Mouse (Mus musculus) gastrocnemius, postnatal 14 days (tissue): ENCODE data around the gene 4933430I17Rik. TPM values are rescaled to one million over a fixed set of nuclear protein-coding genes. Genes with fewer than 3 reads are reported as not detected.

Experiments
- DNase-seq: peaks from one replicate; pipeline ENCODE4 v3.0.0; 2021; ENCODE audit warnings: mixed read lengths
- intact Hi-C: fragments of 180-260 bp; cut with DNase I; formaldehyde crosslinking; loops from one replicate; pipeline ENCODE4 v1.15.1; 2025; ENCODE audit warnings: low total_unique reads
- total RNA-seq, 2 experiments: library from RNA; stranded (reverse); gene quantifications; 2 replicates each; pipeline ENCODE4 v1.2.3; 2021

The 4933430I17Rik gene
- total RNA-seq, 2 experiments from 2014 or later: 0.33 to 0.45 TPM

DNA sequence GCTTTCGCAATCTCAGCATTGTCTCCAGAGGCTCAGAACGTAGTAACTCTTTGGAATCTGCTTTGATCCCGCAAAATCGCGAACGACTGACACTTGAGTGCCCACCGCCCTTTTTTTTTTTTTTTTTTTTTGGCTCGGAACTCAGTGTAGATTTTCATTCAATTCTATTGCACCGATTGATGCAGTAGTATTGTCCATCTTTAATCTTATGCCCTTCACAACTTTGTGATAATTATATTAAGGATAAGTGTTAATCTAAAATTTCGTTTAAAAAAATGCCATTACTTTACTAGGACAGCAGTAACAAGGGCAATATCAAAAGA is 281 bp downstream of the 4933430I17Rik start:
- DNase-seq: no peak

DNA sequence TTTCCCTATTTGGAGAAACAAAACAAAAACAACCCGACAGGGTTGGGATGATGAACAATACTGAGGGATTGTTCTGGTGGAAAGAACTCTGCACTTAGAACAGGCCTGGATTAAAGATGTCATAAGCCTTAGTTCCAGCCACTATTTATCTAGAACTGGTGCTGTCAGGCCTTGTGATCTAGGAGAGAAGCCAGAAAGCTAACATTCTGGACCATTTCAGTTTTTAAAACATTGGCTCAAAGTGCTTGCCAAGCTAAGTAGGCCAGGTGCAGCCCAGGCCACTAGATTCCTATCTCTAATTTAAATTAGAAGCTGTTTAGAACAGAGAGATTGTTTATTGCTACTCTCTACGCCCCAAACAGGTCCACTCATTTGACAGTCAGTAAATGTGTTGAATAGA is 1.1 kb downstream of the 4933430I17Rik start:
- intact Hi-C loops: no loop called here
- DNase-seq: no peak

More for the DNA sequence above, 281 bp downstream of the 4933430I17Rik start:
- intact Hi-C loops: no loop called here

DNA sequence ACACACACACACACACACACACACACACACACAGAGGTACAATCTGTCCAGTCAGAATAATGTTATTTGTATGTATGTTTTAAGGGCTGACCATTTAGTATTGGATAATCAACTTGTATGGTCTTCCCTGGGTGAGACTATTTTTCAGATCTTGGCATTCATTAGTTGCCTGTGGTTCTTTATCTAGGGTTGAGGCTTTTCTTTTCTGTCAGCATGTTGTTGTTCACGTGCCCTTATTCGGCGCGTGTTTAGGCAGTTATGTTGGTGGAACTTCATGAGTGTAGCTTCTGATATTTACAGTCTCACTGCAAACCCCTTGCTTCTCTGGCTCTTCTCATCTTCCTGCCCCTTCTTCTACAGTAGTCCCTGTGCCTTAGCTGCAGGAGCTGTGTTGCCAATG is 2.5 kb downstream of the 4933430I17Rik start:
- DNase-seq: no peak
- intact Hi-C loops: no loop called here

DNA sequence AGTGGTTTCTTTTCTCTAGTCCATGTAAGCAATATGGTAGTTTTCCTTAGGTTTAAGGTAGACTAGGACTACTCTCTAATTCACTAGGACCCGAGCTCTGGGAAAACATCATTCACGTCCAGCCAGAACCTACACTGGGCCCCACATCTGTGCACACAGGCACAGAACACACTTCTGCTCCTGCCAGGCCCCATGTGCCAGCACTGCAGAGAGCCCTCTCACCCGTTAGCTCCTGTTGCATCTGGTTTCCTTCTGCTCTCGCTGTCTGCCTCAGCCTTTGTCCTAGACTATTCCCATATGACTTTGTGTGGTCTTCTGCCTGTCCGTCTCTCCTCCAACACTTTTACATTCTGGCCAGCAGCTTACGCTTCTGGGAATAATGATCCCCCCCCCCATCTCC is 8.6 kb downstream of the 4933430I17Rik start:
- intact Hi-C loops: no loop called here
- no peak for DNase-seq

DNA sequence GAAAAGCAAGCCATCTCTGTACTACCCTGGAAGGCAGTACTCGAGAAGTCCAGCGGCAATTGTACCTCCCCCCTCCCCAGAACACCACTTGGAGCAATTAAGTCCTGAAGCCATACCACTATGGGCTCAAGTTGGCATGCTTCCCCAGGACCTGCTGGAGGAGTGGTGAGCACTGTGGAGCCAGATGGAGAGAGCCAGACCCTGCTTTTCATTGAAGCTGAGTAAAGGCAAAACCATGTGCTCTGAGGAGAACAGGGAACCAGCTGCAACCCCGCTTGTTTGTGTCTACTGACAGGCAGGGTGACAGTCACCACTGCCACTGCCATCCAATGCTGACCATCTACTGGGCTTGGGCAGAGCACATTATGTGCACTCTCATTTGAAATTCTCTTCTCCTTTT is 16.6 kb downstream of the 4933430I17Rik start:
- no peak for DNase-seq
- intact Hi-C loops: no loop called here

DNA sequence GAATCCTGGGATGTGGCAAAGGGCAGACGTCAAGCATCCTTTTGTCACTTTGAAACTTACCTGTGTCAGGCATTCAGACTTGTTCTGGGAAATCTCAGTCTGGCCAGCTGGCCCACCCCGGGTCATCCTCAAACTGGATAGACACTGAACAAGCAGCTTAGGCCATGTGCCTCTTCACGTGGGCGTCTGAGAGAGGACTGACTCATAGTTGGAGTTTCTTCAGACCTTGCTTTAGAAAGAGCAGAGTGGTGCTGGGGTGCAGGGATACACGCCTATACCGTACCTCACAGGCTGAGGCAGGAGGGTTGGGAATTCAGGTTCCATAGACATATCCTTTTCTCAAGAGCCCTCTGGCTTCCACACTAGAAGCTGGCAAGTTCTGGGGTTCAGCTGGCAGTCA is 18.6 kb downstream of the 4933430I17Rik start:
- intact Hi-C loops: no loop called here
- DNase-seq: no peak

DNA sequence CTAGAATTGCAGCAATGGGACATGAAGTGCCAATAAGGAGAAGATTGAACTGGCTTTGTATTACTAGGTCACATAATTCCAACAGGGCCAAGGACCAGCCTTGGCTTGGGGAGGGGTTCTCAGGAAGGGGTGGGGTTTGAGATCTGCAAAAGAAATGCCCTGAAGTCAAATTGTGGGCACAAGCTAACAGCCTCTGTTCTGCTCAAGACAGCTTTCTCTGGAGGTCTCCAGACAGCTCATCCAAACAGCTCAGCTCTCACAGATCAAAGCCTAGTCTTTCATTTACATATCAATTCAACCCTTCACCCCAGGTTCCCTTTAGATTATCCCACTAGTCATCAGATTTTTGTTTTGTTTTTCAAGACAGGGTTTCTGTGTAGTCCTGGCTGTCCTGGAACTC is 19.6 kb downstream of the 4933430I17Rik start:
- no peak for DNase-seq
- intact Hi-C loops: no loop called here

DNA sequence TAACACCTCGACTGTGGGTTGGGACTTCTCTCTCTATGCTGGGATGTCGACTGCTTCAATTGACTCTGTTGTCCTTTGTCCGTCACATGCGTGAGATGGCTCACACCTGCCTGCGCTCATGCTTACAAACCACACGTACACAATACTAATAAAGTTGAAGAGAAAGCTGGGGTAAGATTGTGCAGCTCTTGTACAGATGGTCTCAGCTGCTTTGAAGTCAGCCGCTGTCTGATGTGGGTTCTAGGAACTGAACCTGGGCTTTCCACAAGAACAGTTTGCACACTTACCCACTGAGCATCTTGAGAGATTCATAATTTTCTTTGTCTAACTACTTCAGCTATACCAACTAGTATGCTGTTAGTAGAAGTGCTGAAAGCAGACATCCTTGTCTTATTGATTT is 26.8 kb downstream of the 4933430I17Rik start:
- no peak for DNase-seq
- intact Hi-C loops: no loop called here

DNA sequence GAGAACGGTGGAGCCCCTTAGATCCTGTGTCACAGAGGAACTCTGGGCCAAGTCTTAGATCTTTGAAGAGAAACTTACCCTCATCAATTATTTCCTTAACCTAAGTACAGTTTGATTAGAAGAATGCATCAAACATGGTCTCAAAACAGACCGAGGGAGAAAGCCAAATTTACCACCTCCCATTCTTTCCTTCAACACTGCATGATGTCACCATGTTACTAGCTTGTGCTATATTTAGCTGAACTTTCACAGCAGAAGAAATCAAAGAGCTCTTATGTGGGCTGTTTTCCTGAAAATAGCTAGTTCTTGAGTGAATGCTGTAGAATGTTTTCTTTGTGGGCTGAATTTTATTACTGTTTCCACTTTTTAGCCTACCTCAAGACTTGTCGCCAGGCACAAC is 32.3 kb downstream of the 4933430I17Rik start:
- no peak for DNase-seq
- intact Hi-C loops: no loop called here

DNA sequence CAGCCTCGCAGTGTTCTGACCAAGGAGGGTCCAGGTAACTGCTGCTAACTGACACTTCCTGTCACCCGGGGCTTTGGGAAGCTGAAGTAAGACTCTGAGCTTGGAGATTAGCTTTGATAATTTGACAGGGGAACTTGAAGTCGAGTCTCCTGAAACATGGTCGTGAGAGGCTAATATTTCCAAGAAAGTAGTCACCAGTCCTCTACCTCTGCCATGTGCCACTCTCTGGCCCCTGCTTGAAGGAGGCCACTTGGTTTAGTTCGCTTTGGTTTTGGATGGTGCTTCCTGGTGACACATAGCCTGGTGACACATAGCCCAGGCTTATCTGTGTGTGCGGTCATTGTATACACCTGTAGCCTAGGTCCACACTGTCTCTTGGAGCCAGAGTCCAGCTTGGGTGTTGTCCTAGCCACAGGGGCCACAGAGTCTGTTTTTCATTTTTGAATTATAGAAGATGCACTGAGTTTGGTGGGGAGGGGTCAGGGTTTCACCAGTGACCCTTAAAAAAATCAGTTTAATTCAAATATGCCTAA is 34.7 kb downstream of the 4933430I17Rik start, which contains the start of gene Rgs3:
TSS of gene Rgs3 (plus strand) at position 51 of the 533 bp plus-strand sequence.
- no peak for DNase-seq
- intact Hi-C loops: loop anchor here (2.0 to 5.0 kb wide), 2 partner anchors 135 to 202 kb away; no protein-coding TSS in a partner anchor

DNA sequence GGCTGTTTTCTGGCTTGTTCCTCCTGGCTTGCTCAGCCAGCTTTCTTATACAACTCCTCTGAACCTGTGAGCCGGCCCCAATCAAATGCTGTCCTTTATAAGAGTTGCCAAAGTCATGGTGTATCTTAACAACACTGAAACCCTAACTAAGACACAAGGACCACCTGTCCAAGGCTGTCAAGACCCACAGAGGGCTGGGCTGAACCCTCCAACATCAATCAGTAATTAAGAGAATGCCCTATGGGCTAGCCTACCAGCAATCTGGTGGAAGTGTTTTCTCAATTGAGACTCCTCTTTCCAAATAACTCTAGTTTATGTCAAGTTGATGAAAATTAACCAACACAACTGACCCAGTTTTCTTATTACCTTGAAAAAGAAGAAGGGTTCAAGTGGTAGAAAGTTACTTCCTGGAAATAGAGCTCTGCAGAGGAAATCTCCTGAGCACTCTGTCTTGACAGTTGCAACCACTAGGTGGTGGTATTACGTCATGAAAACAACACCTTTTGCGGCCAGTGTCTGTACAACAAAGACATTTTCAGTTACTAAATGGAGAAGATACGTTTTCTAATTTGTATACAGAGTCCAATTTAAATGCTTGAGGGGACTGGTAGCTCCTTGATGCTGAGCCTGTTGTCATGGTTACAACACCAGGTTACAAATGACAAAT is 35.9 kb downstream of the 4933430I17Rik start:
- intact Hi-C loops: loop anchor here (2.0 to 5.0 kb wide), 2 partner anchors 134 to 201 kb away; no protein-coding TSS in a partner anchor
- peak; percentile 52 for DNase-seq

DNA sequence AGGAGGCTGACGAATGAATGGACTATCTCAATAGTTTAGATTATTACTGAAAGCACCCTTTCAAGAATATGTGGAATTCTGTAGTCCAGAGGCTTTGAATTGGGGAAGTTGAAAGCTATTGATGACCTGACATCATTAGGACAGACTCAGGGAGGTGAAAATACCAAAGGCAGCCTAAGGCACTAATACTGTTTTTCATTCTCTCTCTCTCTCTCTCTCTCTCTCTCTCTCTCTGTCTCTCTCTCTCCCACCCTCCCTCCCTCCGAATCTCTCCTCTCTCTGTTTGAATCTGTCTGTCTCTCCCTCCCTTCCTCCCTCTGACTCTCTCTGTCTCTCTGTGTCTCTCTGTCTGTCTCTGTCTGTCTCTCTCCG is 36.4 kb downstream of the 4933430I17Rik start:
- intact Hi-C loops: loop anchor here (2.0 to 5.0 kb wide), 2 partner anchors 133 to 201 kb away; no protein-coding TSS in a partner anchor
- no peak for DNase-seq

DNA sequence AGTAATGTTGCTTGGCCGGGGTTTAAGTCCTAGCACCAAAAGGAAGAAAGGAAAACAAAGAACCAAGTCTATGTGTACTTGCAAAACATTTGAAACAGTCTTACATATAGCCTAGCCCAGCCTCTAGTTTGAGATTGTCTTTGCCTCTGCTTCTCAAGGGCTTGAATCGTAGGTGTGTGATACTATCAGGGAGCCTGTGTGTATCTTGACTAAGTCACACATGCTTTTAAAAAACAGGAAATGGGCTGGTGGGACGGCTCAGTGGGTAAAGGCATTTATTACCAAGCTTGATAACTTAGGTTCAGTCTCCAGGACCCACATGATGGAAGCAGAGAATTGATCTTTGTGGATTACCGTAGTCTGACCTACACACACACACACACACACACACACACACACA is 36.8 kb downstream of the 4933430I17Rik start:
- no peak for DNase-seq
- intact Hi-C loops: loop anchor here (5.0 kb wide), 1 partner anchor 200 kb away; no protein-coding TSS in a partner anchor

DNA sequence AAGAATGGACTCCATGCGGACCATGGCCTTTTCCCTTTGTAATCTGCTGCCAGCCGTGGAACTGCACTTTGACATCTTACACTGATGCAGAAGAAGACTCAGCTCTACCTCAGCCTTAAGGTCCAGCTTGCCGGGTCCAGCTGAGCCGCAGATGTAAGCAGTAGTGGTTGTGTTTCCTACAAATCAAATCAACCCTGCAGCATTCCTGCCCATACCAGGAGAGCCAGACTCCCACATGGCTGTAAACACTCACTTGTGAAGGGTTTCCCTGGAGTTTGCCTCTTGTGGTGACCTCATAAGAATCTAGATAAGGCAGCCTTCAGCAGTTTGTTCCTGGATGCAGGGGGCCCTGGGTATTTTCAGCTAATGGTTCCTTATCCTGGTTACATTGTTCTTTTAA is 41.4 kb downstream of the 4933430I17Rik start:
- no peak for DNase-seq
- intact Hi-C loops: no loop called here

DNA sequence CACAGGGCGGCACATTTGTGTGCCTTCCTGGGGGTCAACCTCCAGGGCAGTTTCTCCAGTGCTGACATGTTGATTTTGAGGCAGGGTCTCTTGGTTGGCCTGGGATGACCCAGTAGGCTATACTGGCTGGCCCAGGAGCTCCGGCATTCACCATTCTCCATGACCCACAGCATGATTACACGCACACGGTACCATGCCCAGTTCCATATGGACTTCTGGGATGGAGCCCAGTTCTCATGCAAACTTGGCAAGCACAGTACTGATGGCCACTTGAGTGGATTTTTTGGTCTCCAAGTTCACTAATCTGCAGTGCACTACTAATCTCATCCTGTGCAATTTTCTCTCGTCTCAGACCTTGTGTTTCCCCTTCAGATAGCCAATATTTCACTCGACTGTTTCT is 42.5 kb downstream of the 4933430I17Rik start:
- DNase-seq: no peak
- intact Hi-C loops: no loop called here

DNA sequence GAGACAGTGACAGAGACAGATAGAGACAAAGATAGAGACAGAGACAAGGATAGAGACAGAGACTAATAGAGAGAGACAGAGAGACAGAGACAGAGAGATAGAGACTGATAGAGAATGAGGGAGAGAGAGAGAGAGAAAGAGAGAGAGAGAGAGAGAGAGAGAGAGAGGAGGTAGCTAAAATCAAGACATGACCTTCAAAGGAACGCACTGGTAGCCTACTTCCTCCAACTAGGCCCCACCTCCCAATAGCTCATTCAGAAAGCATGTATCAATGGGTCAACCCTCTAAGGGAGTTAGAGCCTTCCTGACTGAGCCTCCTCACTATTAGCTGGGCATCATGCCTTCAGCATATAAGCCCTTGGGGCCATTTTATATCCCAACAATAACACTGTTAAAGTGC is 43.2 kb downstream of the 4933430I17Rik start:
- intact Hi-C loops: no loop called here

DNA sequence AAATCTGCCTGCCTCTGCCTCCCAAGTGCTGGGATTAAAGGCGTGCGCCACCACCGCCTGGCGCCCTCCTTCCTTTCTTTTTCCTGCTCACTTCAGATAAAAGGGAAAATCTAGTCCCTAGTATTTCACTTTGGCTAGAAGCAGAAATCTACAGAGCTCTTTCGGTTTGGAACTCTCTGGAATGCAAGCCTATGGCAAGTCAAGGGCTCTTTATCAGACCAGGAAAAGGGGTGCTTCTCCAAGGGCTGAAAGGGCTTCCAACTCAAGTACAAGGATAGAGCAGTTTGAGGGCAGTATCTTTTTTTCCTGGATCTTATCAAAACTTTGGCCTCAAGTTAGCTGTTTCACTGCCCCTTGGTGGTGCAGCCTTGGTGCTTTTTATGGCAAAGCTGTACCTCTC is 44.4 kb downstream of the 4933430I17Rik start:
- intact Hi-C loops: no loop called here
- no peak for DNase-seq

More for the DNA sequence above, 43.2 kb downstream of the 4933430I17Rik start:
- DNase-seq: no peak

DNA sequence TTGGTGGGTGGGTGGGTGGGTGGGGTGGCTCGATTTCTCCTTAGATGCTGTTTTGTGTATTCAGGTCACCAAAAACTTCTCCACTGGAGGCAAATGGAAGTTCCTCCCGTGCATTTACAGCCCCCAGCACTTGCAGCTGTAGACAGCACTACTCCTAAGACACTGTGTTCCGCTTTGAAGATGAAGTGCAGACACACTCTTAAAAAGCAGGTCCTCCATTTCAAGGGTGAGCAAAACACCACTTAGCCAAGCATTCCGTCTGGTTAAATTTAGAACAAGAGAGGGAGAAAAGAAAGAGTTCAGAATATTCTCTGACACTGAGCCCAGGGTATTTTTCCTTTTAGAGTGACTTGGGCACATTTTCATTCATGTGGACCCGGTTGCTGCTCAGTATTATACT is 44.9 kb downstream of the 4933430I17Rik start:
- DNase-seq: no peak
- intact Hi-C loops: no loop called here

DNA sequence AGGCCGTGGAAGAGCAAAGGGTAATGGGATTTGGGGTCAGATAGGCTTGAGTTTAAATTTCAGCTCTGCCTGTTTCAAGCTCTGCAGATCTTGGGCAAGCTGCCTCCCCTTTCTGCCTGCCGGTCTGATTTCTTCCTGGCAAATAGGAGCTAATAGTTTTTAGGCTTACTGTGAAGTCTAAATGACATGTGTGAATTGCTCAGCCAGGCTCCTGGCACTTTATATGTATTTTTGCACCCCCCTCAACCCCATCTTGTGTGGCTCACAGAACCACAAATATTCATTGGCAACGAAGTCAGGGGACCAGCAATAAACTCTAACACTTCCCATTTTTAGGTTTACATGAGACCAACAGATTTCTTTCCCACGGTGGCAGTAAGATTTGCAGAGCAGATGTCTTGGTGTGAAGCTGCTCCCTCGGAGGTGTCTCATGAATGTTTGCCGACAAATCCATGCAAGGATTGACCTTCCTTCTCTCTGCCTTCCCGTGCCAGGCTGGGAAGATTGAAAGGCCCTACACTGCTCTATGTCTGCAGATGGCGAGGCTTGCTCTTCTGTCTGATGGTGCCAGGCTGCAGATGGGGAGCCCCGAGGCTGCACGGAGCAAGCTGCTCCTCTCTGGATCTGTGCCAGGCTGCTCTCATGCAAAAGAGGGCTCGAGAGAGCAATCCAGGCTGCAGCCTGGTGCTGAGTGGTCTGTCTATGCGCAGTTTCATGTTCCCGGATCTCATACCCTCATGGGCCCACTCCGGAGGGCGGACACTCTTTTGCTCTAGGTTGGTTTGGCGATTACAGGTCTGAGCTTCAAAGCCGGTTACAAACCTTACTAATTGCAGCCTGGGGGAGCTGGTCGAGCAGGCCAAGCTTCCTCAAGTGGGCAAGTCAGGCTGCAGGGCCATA is 57.4 kb downstream of the 4933430I17Rik start:
- DNase-seq: no peak
- intact Hi-C loops: no loop called here

DNA sequence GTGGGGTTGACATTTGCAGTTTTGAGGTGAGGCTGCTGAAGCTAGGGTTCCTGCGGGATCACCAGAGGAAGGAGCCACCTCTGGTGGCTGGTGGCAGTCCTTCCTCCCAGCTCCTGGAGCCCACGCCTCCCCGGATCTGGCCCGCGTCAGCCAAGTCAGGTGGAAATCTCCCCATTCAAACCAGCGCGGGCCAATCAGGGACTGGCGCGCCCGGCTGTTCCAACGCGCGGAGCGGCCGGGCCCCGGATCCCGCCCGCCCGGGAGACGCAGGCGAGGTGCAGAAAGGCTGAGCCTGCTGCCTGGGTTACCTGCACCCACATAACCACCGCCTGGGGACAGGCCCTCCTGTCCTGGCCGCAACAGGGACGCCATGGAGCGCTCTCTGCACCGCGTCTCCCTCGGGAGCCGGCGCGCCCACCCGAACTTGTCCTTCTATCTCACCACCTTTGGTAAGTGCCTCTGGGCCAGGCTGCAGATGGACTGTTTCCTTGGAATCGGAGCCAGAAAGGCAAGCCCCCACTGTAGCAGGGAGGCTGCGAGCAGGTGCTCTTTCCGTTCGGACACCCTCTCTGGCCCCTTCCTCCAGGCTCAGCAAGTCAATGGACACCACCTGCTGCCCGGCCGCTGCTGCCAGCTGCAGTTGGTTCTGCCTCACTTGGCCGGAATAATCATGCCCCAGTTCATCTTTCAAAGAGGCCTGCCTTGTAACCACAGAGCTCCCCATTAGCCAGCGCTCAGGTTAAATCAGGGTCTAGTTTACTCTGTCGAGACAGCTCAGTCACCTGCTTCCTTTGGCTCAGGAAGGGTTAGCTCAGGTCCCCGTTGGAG is 58.3 kb downstream of the 4933430I17Rik start:
- intact Hi-C loops: no loop called here
- peak; percentile 65 for DNase-seq
